Mouse (Mus musculus): ENCODE measurements around the gene Rab20.

- TF ChIP-seq CTCF (IDR thresholded peaks at IDR 0.05; ENCODE audit: low read depth, low read length) (no peak), POLR2A (IDR thresholded peaks at IDR 0.05; ENCODE audit: insufficient read depth, low read length) (no peak)
Measured at GRCm38 (mm10) chr8:11477178-11477553, 1.3 kb downstream of the Rab20 start.
